Mouse (Mus musculus) urinary bladder, postnatal 25 days (tissue): Measurements from ENCODE around the gene Cbx2.

ENCODE experiments used
- DNase-seq: peaks from one replicate; pipeline ENCODE4 v3.0.0; 2022; ENCODE audit warnings: low spot score

The Cbx2 gene

GRCm38 (mm10) chr11:119042466-119043272, 19.9 kb downstream of the Cbx2 start:
- no peak for DNase-seq

- DNase-seq = no peak
Observed at GRCm38 (mm10) chr11:119043273-119043540, 20.4 kb downstream of the Cbx2 start.

DNA sequence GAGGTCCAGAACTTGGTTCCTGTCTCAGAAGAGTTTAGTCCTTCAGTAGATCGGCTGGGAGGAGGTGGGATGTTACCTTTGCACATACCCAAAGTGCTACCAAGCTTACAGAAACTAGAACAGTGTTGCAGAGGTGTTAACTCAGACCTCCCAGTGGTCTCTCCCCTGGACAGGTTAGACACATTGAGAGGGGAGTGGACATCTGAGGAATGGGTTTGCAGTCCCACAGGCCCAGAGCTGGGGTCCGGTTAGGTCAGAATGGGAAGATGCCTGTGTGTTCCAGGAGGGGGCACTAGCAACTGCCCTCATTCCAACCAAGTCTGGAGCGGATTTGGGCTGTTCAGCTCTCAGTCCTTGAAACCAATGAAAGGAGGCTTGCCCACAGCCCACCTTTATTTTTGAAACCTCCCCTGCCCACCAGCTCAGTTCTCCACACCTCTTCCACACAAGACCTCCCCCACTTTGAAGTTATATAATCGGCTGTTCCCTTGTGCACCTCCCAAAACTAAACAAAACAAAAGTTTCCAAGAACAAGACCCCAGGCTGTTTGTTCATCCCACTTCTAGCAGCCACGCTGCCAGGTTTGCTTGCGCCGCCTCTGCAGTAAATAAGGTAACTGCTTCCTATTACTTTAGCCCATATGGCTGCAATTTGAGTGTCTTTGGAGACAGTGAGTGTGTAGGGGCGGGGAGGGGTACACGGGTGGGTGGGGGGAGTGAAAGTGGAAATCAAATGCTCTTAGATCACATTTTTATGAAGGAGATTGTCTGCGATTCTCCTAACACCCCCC, 21.2 kb downstream of the Cbx2 start:
- DNase-seq = no peak

- no peak for DNase-seq
Observed at GRCm38 (mm10) chr11:119044551-119045337, 22.0 kb downstream of the Cbx2 start.

DNA sequence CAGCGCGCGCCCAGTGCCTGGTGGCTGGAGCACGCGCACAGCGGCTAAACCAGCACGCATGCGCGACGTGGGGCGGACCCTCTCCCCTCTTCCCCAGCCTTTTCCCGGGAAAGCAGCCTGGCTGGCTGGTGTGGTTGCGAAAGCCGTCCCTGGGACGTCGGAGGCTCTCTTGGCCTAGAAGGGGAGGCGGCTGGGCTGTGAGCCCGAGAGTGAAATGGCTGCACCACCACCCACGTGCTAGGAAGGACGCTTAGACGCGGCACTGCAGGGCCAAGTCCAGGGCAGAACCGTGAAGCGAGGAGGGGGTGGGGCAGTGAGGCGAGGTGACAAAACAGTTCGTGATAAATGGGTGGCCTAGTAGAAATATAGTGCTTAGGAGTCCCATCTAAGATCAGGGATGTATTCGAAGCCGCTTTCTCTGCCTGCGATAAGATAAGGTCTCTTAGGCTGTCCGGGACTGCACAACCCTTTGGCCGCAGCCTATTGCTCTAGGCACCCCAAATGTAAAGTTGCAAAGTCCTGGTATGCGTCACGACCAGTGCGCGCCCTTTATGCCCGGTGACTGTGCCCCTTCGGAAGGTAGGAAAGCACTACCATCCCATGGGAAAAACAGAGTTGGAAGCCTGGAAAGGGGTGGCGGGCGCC, 24.0 kb downstream of the Cbx2 start:
- DNase-seq = peak; percentile 58

DNA sequence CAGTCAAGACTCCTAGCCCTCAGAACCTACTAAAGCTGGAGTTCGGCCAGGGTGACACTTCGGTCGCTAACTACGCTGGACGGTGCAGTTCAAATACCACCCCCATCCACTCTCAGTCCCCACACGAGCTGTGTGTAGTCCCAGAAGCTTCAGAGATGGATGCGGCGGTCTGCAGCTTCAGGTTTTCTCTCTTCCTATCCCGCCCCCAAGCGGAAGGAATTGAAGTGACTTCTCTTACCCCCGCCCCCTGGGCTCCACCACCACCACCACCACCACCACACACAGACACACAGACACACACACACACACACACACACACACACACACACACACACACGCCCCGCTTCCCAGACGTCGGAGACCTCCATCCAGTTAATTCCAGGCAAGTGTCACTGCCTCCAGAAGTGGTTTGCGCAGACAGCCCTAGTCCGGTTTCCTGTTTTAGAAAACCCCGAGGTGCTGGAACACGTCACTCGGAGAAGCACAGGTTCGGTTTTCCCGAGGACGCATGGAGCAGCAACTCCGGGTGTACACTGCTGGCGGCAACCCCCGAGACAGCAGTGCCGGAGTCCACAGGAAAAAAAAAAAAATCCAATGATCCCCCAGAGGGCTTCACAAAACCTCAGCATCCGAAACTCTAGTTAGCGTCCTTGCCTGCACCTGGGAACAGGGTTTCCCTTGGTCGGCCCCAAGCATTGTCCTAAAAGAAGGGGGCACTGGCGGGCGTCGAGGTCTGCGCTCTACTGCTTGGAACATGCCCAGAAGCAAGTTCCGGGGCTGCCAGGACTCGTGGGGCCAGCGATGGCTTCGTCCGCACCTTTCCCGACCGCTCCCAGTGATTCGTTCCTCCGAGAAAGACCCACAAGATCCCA, 24.7 kb downstream of the Cbx2 start:
- DNase-seq = peak; percentile 31

DNA sequence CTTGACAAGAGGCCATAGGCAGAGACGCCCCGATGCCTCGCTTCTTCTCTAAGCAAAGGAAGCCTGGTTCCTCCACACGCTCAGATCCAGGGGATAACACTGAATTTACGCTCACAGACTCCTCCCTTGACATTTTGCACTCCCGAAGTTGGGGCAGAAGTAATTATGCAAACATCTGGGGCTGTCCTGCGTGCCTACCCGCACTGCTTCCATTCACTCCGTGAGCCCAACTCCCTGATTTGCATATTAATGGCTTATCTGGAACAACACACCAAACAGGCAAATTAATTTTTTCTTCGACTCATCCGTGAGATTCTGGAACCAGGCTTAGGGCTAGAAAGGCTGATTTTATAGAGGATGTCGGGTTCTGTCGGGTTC, 25.4 kb downstream of the Cbx2 start:
- no peak for DNase-seq

GRCm38 (mm10) chr11:119050361-119050760, 27.6 kb downstream of the Cbx2 start:
- no peak for DNase-seq

- DNase-seq = no peak
Observed at GRCm38 (mm10) chr11:119051426-119051825, 28.7 kb downstream of the Cbx2 start.

DNA sequence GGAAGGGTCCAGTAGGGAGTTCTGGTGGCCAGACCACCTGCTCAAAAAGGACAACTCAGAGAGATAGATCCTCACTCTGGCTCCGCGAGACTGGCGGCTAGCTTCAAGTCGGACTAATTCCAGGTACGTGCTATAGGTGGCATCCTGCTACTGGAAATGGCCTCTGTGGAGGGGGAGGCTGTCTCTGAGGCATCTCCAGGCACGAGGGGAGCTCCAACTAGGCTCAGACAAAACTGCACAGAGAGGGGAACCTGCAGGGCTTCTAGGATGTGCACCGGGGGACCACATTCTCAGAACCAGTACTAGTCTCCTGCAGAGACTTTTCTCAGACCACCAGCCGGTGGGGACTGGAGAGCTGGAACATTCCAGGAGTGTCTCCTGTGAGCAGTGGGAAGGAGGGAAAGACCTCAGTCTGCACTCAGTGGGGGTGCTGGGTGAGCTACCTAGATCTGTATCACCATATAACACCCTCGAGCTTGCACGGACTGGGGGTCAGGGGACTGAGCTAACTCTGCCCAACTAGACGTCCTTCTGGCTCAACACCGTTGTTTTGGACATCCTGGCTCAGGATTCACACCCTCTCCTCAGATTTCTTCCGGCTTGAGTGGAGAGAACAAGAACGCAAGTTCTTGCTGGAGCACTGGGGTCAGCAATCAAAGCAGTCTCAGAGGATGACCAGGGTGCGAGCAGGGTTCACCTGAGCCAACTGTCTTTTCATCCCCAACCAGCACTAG, 29.3 kb downstream of the Cbx2 start:
- peak; percentile 15 for DNase-seq

- peak; percentile 23 for DNase-seq
Observed at GRCm38 (mm10) chr11:119052661-119053256, 30.0 kb downstream of the Cbx2 start.

GRCm38 (mm10) chr11:119053257-119053670, 30.5 kb downstream of the Cbx2 start:
- DNase-seq = peak; percentile 66

DNA sequence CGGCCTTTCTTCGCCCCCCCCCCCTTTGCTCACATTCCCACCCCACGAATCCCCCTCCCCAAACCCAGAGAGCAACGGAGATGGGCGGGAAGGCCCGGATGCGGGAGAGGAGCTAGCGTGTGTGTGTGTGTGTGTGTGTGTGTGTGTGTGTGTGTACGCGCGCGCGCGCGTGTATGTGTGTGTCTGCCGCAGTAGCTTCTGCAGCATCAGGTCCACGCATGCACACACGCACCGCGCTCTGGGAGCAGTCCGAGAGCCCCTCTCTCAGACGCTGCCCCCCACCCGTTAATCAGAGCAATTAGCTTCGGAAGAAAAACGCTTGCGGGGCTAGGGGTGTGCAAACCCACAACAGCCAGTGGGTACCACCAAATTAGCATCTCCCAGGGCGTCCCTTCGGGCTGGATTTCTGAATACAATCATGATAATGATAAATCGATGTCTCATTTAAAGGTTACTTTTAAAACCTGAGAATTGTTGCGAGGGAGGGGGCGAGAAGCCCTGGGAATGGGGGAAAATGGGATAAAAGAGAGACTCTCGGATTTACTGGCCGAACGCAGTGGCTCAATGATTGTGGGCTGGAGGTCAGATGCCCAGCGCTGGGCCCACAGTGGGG, 31.1 kb downstream of the Cbx2 start:
- peak; percentile 18 for DNase-seq

DNA sequence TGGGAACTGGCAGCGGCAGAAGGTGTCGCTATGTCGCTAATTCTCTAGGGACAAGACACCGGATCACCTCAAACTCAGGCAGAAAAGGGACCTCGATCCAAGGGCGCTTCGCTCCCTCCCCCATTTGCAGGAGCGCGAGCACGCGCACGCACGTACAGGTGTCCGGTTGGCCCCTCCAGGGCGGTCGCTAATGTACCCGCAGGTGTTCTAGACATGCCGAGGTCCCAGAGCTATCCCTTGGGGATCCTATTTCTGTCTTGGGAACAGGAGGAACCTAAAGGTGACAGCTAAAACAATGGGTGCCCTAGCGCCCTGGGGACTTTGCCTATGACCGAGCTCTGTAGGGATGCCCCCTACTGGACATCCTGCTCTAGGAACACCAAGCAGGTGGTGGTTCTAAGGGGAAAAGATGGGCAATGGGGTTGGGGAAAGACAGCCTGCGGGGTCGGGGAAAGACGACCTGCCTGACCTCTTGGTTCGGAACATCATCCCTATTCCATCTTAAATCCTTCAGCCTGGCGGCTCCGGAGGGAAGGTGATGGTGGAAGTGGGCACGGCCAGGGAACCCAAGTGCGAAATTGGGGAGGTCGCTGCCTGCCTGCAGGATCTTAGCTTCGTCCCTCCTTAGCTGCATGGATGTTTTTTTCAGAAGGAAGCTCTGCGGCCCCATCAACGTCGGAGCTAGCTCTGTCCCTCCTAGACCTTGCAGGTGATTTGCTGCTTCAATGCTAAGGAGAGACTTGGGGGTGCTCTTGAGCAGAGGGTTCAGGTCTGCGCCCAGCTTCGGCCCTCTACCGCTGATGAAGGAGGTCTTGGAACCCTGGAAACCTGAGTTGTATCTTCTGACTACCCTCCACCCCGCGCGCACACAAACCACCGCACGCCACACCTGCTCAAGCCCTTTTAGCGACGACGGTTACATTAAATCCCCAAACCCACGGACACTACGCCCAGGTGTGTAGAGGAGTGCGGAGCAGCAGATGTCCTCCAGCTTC, 31.9 kb downstream of the Cbx2 start:
- DNase-seq = peak; percentile 33

GRCm38 (mm10) chr11:119055571-119056131, 32.9 kb downstream of the Cbx2 start:
- peak; percentile 23 for DNase-seq

DNA sequence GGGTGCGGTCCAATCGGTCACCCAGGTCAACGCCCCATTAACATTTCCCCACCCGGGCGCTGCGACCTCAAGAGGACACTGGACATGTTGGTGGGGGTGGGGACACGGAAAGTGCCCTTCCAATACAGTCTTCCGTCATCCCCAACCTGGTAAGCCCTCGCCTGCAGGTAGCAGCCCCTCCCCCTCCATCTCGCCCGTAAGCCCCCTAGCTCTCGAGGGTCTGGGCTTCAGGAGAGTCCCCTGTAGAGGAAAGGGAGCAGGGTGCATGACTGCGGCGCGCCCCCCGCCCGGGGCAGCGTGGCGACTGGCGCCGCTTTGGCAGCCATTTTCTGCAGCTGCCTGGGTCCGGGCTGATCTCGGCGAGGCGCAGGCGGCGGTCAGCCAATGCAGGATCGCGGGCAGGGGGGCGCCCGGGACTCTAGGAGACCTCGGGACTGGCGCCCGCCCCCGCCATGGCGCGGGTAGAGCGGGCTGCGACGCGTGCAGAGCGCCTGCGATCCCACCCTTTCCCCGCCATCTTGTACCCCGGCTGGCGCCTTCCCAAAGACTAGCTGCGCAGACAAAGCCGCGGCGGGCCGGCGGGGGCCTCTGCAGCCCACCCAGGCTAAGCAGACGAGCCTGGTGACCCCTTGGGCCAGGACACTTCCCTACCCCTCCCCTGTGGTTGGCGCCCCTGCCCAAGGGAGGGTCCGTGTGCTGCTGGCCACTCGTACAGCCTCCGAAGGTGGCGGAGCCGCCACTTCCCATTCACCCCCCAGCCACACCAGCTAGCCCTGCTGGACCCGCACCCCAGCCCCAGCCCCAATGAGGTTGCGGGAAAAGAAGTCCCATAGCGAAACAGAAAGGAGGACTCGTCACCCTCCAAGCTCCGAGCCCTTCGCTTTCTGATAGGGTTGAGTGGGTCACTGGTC, 33.8 kb downstream of the Cbx2 start:
- peak; percentile 51 for DNase-seq

DNA sequence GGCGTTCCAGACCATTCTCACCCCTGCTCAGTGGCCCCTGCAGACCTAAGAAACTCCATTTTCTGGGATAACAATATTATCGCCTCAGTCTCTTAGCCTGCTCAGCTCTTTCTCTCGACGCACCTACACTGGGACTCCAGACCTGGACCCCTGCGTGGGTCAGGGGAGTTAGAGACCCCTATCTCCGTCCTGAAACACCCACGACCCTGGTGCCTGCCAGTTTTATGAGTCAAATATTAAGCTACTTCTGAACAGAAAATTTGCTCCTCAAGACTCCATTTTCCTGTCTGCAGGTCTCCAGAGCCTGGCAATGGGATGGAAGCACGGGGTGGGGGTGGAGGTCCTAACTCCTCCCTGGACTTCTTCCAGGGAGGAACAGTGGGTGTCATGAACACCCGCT, 34.5 kb downstream of the Cbx2 start:
- DNase-seq = no peak
